Mouse (Mus musculus) lung, postnatal 14 days (tissue): Measurements from ENCODE around the gene Man2a2.
A peak's percentile ranks its signal among the peaks of the same experiment; 100 is the strongest.

Experiments
- DNase-seq: peaks from one replicate; pipeline ENCODE4 v3.0.0; 2021

Man2a2 gene

GRCm38 (mm10) chr7:80369461-80369860, 1.7 kb downstream of the Man2a2 start:
- no peak for DNase-seq

GRCm38 (mm10) chr7:80368635-80369421, 2.3 kb downstream of the Man2a2 start:
- DNase-seq = no peak

- no peak for DNase-seq
These were observed 3.2 kb downstream of the Man2a2 start for GRCm38 (mm10) chr7:80368009-80368408.

GRCm38 (mm10) chr7:80367232-80367631, 3.9 kb downstream of the Man2a2 start:
- DNase-seq = no peak

GRCm38 (mm10) chr7:80365759-80366158, 5.4 kb downstream of the Man2a2 start:
- peak; percentile 45 for DNase-seq

GRCm38 (mm10) chr7:80360435-80360834, 10.7 kb downstream of the Man2a2 start:
- DNase-seq = no peak

GRCm38 (mm10) chr7:80358039-80358438, 13.1 kb downstream of the Man2a2 start:
- no peak for DNase-seq

GRCm38 (mm10) chr7:80357156-80357555, 14.0 kb downstream of the Man2a2 start:
- DNase-seq = no peak

GRCm38 (mm10) chr7:80356351-80356750, 14.8 kb downstream of the Man2a2 start:
- no peak for DNase-seq

- no peak for DNase-seq
These were observed 18.3 kb downstream of the Man2a2 start for GRCm38 (mm10) chr7:80352920-80353319.

- no peak for DNase-seq
These were observed 20.4 kb downstream of the Man2a2 start for GRCm38 (mm10) chr7:80350808-80351207.

GRCm38 (mm10) chr7:80347670-80348586, 23.2 kb downstream of the Man2a2 start:
- DNase-seq = no peak

GRCm38 (mm10) chr7:80346830-80347229, 24.3 kb downstream of the Man2a2 start:
- peak; percentile 42 for DNase-seq

GRCm38 (mm10) chr7:80346173-80346572, 25.0 kb downstream of the Man2a2 start:
- DNase-seq = no peak

- DNase-seq = no peak
These were observed 27.7 kb downstream of the Man2a2 start for GRCm38 (mm10) chr7:80343270-80344018.

GRCm38 (mm10) chr7:80342858-80343257, 28.3 kb downstream of the Man2a2 start, which contains the start of gene Hddc3:
TSS of gene Hddc3 (plus strand) at chr7:80343104.
- peak; percentile 97 for DNase-seq

- DNase-seq = no peak
These were observed 29.4 kb downstream of the Man2a2 start for GRCm38 (mm10) chr7:80341793-80342192.

GRCm38 (mm10) chr7:80340793-80341192, 30.4 kb downstream of the Man2a2 start, which contains the start of gene Unc45a:
TSS of gene Unc45a (minus strand) at chr7:80341005.
- peak; percentile 76 for DNase-seq

- DNase-seq = peak; percentile 99
These were observed 31.2 kb downstream of the Man2a2 start for GRCm38 (mm10) chr7:80339793-80340628.

- DNase-seq = peak; percentile 24
These were observed 31.8 kb downstream of the Man2a2 start for GRCm38 (mm10) chr7:80339371-80339770.

- DNase-seq = no peak
These were observed 34.2 kb downstream of the Man2a2 start for GRCm38 (mm10) chr7:80336932-80337331.

GRCm38 (mm10) chr7:80334848-80335247, 36.3 kb downstream of the Man2a2 start:
- no peak for DNase-seq
